Mouse (Mus musculus) neutrophil, adult 65 days (primary cell): ENCODE measurements around the gene Amy2a1. TPM values are rescaled to one million over a fixed set of nuclear protein-coding genes. Genes with fewer than 3 reads are reported as not detected.

Source experiments
- total RNA-seq: library from RNA; stranded (reverse); gene quantifications from 2 replicates; pipeline ENCODE4 v1.2.4, GENCODE M21; 2023

The Amy2a1 gene
- total RNA-seq, result not detected in 2 replicates

GRCm38 (mm10) chr3:113532328-113532727 lies at the start of gene Amy2a1:
Gene Amy2a1, minus strand, starts transcription at chr3:113532428.

Other genes starting within 250 kb of the Amy2a1 start
- gene Amy2a4, start 241.0 kb downstream of the Amy2a1 start, total RNA-seq, result not detected in 2 replicates
- gene Amy2a3, start 208.4 kb downstream of the Amy2a1 start, total RNA-seq, result not detected in 2 replicates
- gene Amy2a2, start 175.8 kb downstream of the Amy2a1 start, total RNA-seq, result not detected in 2 replicates
- gene Amy1, start 74.3 kb upstream of the Amy2a1 start, total RNA-seq, result 1.3 and 1.6 TPM in 2 replicates
- 45.7 and 50.3 TPM in 2 replicates for gene Rnpc3, start 97.7 kb upstream of the Amy2a1 start, total RNA-seq